Mouse (Mus musculus) MEL (cell line): Measurements from ENCODE around the gene Oxsr1.
"Not testable (repeated sequence)": the region's sequence is repeated elsewhere in the genome, so short reads cannot be mapped to it uniquely, and the experiment has no call there.

ENCODE experiments used
- BHLHE40 ChIP-seq: IDR thresholded peaks from 2 replicates; pipeline ENCODE4 v1.6.1; 2012; ENCODE audit warnings: low read depth, mild to moderate bottlenecking, inconsistent platforms, low read length, improper control_type of control experiment, borderline replicate concordance
- CTCF ChIP-seq, 3 experiments: IDR thresholded peaks in 2 of 3; conservative IDR thresholded peaks in 1 of 3; 2 replicates each; pipeline ENCODE4 v1.5.1; 2011 to 2012; ENCODE audit warnings: low read length in 3 of 3, low read depth in 2 of 3, mild to moderate bottlenecking in 2 of 3, improper control_type of control experiment in 1 of 3, inconsistent platforms in 1 of 3, mixed read lengths in 1 of 3, moderate library complexity in 1 of 3; ENCODE audit not compliant: control insufficient read depth in 1 of 3, insufficient read depth in 1 of 3, poor library complexity in 1 of 3, severe bottlenecking in 1 of 3
- E2F4 ChIP-seq: IDR thresholded peaks from 2 replicates; pipeline ENCODE4 v1.6.1; 2011; ENCODE audit warnings: low read depth, low read length, improper control_type of control experiment, borderline replicate concordance
- GATA1 ChIP-seq: IDR thresholded peaks from 2 replicates; pipeline ENCODE4 v1.6.1; 2011; ENCODE audit warnings: low read depth, low read length, improper control_type of control experiment
- MAFK ChIP-seq: IDR thresholded peaks from 2 replicates; pipeline ENCODE4 v1.6.1; 2011; ENCODE audit warnings: low read depth, mild to moderate bottlenecking, low read length, improper control_type of control experiment, borderline replicate concordance
- MAZ ChIP-seq: IDR thresholded peaks from 2 replicates; pipeline ENCODE4 v1.6.1; 2012; ENCODE audit warnings: low read depth, mild to moderate bottlenecking, inconsistent platforms, low read length, improper control_type of control experiment
- POLR2A ChIP-seq, 2 experiments: IDR thresholded peaks; 2 replicates each; pipeline ENCODE4 v1.6.1; 2011 to 2012; ENCODE audit warnings: low read length in 2 of 2, mild to moderate bottlenecking in 2 of 2, control low read depth in 1 of 2, improper control_type of control experiment in 1 of 2, low read depth in 1 of 2, moderate library complexity in 1 of 2; ENCODE audit not compliant: control insufficient read depth in 1 of 2, insufficient read depth in 1 of 2, poor library complexity in 1 of 2
- RAD21 ChIP-seq: IDR thresholded peaks from 2 replicates; pipeline ENCODE4 v1.6.1; 2011; ENCODE audit warnings: mild to moderate bottlenecking, low read depth, low read length, improper control_type of control experiment
- SIN3A ChIP-seq: IDR thresholded peaks from 2 replicates; pipeline ENCODE4 v1.6.1; 2012; ENCODE audit warnings: low read length, improper control_type of control experiment, inconsistent platforms
- TCF12 ChIP-seq: IDR thresholded peaks from 2 replicates; pipeline ENCODE4 v1.6.1; 2014; ENCODE audit warnings: low read depth, mild to moderate bottlenecking, inconsistent platforms, low read length, improper control_type of control experiment, moderate library complexity
- USF1 ChIP-seq: IDR thresholded peaks from 2 replicates; pipeline ENCODE4 v1.6.1; 2014; ENCODE audit warnings: low read depth, mild to moderate bottlenecking, inconsistent platforms, low read length, improper control_type of control experiment, moderate library complexity
- ZC3H11A ChIP-seq: IDR thresholded peaks from 2 replicates; pipeline ENCODE4 v1.6.1; 2012; ENCODE audit warnings: low read depth, mild to moderate bottlenecking, inconsistent platforms, low read length, improper control_type of control experiment
- ZNF384 ChIP-seq: IDR thresholded peaks from 2 replicates; pipeline ENCODE4 v1.6.1; 2012; ENCODE audit warnings: low read depth, mild to moderate bottlenecking, inconsistent platforms, low read length, improper control_type of control experiment

DNA sequence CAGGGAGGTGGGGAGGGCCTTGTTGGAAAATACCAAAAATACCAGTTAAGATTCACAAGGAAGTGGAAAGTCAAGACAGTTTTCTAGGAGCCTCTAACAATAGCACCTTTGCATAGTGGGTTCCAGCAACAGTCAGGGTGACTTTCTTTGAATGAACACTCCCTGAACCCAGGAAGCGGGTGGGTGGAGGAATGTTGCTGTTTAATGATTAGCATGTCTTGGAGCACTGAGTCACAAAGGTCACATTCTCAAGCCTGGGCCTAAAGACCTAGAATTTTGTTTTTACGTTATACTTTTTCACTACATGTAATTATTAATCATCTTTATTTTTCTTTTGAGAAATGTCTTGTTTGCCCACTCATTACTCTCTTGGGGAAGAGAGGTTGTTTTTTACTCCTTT, 106.9 kb downstream of the Oxsr1 start:
- TF ChIP-seq MAFK; CTCF (IDR thresholded peaks at IDR 0.05 in 2 of 3, conservative IDR thresholded peaks at IDR 0.05 in 1 of 3; ENCODE audit: control insufficient read depth in 1 of 3, insufficient read depth in 1 of 3, low read depth in 2 of 3, low read length in 3 of 3, poor library complexity in 1 of 3, severe bottlenecking in 1 of 3); SIN3A; E2F4; USF1; POLR2A (IDR thresholded peaks at IDR 0.05; ENCODE audit: control insufficient read depth in 1 of 2, insufficient read depth in 1 of 2, low read depth in 1 of 2, low read length in 2 of 2, poor library complexity in 1 of 2); ZNF384; RAD21; MAZ; ZC3H11A; TCF12; GATA1; BHLHE40: not testable (repeated sequence)
